Mouse (Mus musculus) olfactory bulb, adult 2 months (tissue): ENCODE results near the gene Aass. TPM values are rescaled to one million over a fixed set of nuclear protein-coding genes. Genes with fewer than 3 reads are reported as not detected.

Experiments
- H3K27ac ChIP-seq: fragments of 200-500 bp; 2 replicates; pipeline ENCODE4 v1.5.1; 2012; ENCODE audit warnings: low read depth, low read length; ENCODE audit not compliant: insufficient read depth
- H3K4me1 ChIP-seq: fragments of 200-500 bp; 2 replicates; pipeline ENCODE4 v1.6.1; 2012; ENCODE audit warnings: low read length; ENCODE audit not compliant: control insufficient read depth, insufficient read depth
- H3K4me3 ChIP-seq: fragments of 200-500 bp; 2 replicates; pipeline ENCODE4 v1.5.1; 2012; ENCODE audit warnings: mild to moderate bottlenecking, low read depth, low read length, moderate library complexity; ENCODE audit not compliant: insufficient read depth
- CTCF ChIP-seq: fragments of 200-500 bp; IDR thresholded peaks from 2 replicates; pipeline ENCODE4 v1.5.1; 2012; ENCODE audit warnings: low read depth, mild to moderate bottlenecking, low read length, moderate library complexity; ENCODE audit not compliant: insufficient read depth
- POLR2A ChIP-seq: fragments of 200-500 bp; IDR thresholded peaks from 2 replicates; pipeline ENCODE4 v1.6.1; 2012; ENCODE audit warnings: mild to moderate bottlenecking, low read depth, low read length, moderate library complexity; ENCODE audit not compliant: insufficient read depth
- WGBS: fragments of 180-500 bp; shearing (Covaris S2); methylation state at CpG from one replicate; pipeline ENCODE4 v1.1.7; 2018; 5-methylcytosine and 5-hydroxymethylcytosine counted together
- polyA plus RNA-seq: library from polyadenylated mRNA; stranded (reverse); fragments of >200 nt; gene quantifications from 2 replicates; pipeline ENCODE4 v1.2.4, GENCODE M21; 2012; ENCODE audit warnings: low replicate concordance; ENCODE audit not compliant: missing spikeins, insufficient read depth, insufficient read length

The Aass gene
- polyA plus RNA-seq, 1 experiment = not detected

DNA sequence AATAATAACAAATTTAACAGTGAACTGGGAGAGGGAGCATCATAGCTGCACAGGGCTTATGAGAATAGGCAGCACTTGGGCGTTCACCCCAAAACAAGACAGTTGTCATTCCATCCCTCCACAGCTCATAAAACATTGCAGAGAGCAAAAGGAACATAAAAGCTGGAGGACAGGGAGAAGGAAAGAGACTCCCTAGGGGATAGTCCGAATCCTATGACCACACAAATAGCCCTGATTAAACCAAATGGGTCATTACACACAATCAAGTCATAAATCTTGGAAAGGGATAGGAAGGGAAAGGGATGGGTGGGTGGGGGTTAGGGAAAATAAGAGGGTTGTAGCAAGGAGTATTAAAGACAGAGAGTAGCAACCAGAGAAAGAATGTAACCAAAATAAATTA, 54.5 kb downstream of the Aass start:
- no peak for TF ChIP-seq CTCF
- no peak for TF ChIP-seq POLR2A
- WGBS = 87% methylated on average over 2 of the region's 2 CpGs

DNA sequence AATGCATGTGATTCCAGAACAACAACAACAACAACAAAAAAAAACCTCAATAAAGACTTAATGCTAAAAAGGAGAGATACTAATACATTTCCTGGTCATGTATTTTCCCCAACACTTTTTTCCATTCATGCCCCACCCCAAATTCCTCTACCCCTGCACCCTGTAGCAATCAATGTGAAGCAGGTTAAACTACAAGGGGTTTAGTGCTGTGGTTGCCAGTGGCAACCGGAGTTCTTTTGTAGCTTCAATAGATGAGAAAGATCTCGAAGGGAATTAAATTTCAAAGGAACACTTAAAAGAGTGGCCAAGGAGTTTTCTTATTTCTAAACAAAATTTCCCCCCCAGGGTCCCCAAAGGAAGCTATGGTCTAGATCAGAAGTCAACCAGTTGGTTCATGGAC, 56.7 kb downstream of the Aass start:
- no peak overlapping the region for H3K27ac ChIP-seq

More for the DNA sequence above, 54.5 kb downstream of the Aass start:
- Histone ChIP-seq H3K27ac (no peak overlapping the region), H3K4me1 (no peaks in the 10 kb centered on the region), H3K4me3 (no peak overlapping the region)

DNA sequence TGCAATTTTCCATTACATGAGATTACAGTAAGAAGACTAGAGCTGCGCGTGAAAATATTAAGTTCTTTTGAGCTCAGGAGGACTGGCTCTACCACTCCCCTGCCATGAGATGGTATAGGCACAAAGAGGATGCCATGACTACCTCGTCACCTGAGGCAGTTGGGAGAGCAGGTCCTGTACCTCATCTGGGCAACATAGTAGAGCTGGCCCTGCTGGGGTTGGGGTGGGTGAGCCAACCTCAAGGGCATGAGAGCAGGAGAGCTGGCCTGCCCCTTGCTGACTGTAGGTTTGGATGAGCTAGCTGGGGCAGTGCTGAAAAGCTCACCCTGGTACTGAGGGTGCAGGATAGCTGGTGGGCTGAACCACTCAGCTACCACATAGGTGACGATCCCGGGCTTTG, 77.1 kb downstream of the Aass start:
- no peak overlapping the region for H3K4me3 ChIP-seq
- WGBS = 95% methylated on average over 5 of the region's 5 CpGs
- H3K4me1 ChIP-seq = no peaks in the 10 kb centered on the region
- no peak overlapping the region for H3K27ac ChIP-seq
- no peak for TF ChIP-seq CTCF
- no peak for TF ChIP-seq POLR2A

More for the DNA sequence above, 56.7 kb downstream of the Aass start:
- 55% methylated on average over 2 of the region's 2 CpGs for WGBS
- H3K4me1 ChIP-seq = no peaks in the 10 kb centered on the region
- H3K4me3 ChIP-seq = no peak overlapping the region
- TF ChIP-seq CTCF = no peak
- no peak for TF ChIP-seq POLR2A

- Histone ChIP-seq H3K4me3 (no peak overlapping the region), H3K27ac (no peak overlapping the region), H3K4me1 (no peaks in the 10 kb centered on the region)
- TF ChIP-seq CTCF = no peak
- no peak for TF ChIP-seq POLR2A
- 93% methylated on average over 4 of the region's 4 CpGs for WGBS
Measured at GRCm38 (mm10) chr6:23048836-23049235, 84.0 kb downstream of the Aass start.

DNA sequence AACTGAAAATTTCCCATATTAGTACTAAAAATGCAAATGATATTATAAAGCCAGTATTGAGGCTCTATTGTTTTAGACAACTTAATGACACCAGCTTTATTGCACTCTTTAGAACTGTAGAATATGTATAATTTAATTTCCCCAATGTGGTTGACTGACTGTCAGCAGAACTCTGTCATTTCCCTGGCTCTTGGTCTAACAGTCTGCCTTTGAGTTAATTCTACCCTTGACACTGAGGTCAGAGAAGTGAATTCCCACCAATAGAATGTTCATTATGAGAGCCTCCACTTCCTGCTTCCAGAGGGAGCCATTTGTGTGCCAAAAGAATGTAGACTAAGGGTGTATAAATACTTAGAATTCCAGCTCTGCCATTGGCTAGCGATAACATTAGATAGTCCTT, 104.5 kb downstream of the Aass start:
- no peak overlapping the region for H3K27ac ChIP-seq
- 90% methylated on average over 1 of the region's 1 CpGs for WGBS
- H3K4me1 ChIP-seq = no peaks in the 10 kb centered on the region
- no peak for TF ChIP-seq POLR2A
- no peak overlapping the region for H3K4me3 ChIP-seq

Other genes with a start within 250 kb of the Aass start
- gene Fezf1, start 115.4 kb upstream of the Aass start, polyA plus RNA-seq = not detected in 2 replicates